Mouse (Mus musculus) midbrain, embryonic 10.5 days (tissue): ENCODE measurements around the gene Ell2. TPM values are rescaled to one million over a fixed set of nuclear protein-coding genes. Genes with fewer than 3 reads are reported as not detected.
"Not testable (repeated sequence)": the region's sequence is repeated elsewhere in the genome, so short reads cannot be mapped to it uniquely, and the experiment has no call there.

Source experiments
- DNase-seq: peaks from one replicate; pipeline ENCODE4 v3.0.0-alpha.2; 2017; ENCODE audit warnings: low spot score
- H3K27ac ChIP-seq: fragments of 300-500 bp; sonication (generic); replicated peaks from 2 replicates; pipeline ENCODE4 v1.5.1; 2016; ENCODE audit warnings: mild to moderate bottlenecking
- H3K27me3 ChIP-seq: fragments of 300-500 bp; sonication (generic); 2 replicates; pipeline ENCODE4 v1.6.1; 2016; ENCODE audit warnings: low read depth, mild to moderate bottlenecking; ENCODE audit not compliant: poor library complexity, severe bottlenecking
- H3K36me3 ChIP-seq: fragments of 300-500 bp; sonication (generic); 2 replicates; pipeline ENCODE4 v1.6.1; 2016; ENCODE audit warnings: mild to moderate bottlenecking, moderate library complexity
- H3K4me1 ChIP-seq: fragments of 300-500 bp; sonication (generic); 2 replicates; pipeline ENCODE4 v1.6.1; 2016
- H3K4me3 ChIP-seq: fragments of 300-500 bp; sonication (generic); 2 replicates; pipeline ENCODE4 v1.5.1; 2016; ENCODE audit warnings: mild to moderate bottlenecking, moderate library complexity
- H3K9me3 ChIP-seq: fragments of 300-500 bp; sonication (generic); replicated peaks from 2 replicates; pipeline ENCODE4 v1.6.1; 2016; ENCODE audit warnings: mild to moderate bottlenecking
- WGBS: fragments of 180-500 bp; shearing (Covaris S2); methylation state at CpG from one replicate; pipeline ENCODE4 v1.1.7; 2016; 5-methylcytosine and 5-hydroxymethylcytosine counted together
- polyA plus RNA-seq: library from polyadenylated mRNA; unstranded; fragments of >200 nt; fragmentation: Nextera tagmentation; extraction: Ambion mirVana; gene quantifications from 2 replicates; pipeline ENCODE4 v1.2.1, GENCODE M21; 2016

Ell2 gene
- 4.6 and 5.7 TPM in 2 replicates for polyA plus RNA-seq

GRCm38 (mm10) chr13:75706457-75706856 lies at the start of gene Ell2:
Gene Ell2 (plus strand): TSS chr13:75706757.
- H3K27me3 ChIP-seq, result peaks cover 16% of the 10 kb centered on the region
- WGBS, result 100% methylated on average over 1 of the region's 1 CpGs
- peak within 1 kb of the TSS; percentile 85 for H3K4me3 ChIP-seq
- no peaks in the 10 kb centered on the region for H3K9me3 ChIP-seq
- H3K4me1 ChIP-seq, result peaks cover 23% of the 10 kb centered on the region
- H3K36me3 ChIP-seq, result no peaks in the 10 kb centered on the region
- peak within 1 kb of the TSS; percentile 84 for H3K27ac ChIP-seq
- no peak for DNase-seq

- WGBS, result 30% methylated on average over 3 of the region's 3 CpGs
- H3K36me3 ChIP-seq, result no peaks in the 10 kb centered on the region
- H3K4me3 ChIP-seq, result no peak overlapping the region
- DNase-seq, result no peak
- H3K4me1 ChIP-seq, result no peaks in the 10 kb centered on the region
- no peaks in the 10 kb centered on the region for H3K27me3 ChIP-seq
- no peak overlapping the region for H3K27ac ChIP-seq
- H3K9me3 ChIP-seq, result no peaks in the 10 kb centered on the region
These were observed 21.1 kb upstream of the Ell2 start for GRCm38 (mm10) chr13:75685438-75685837.

- Histone ChIP-seq H3K36me3 (no peaks in the 10 kb centered on the region), H3K4me3 (no peak overlapping the region), H3K4me1 (no peaks in the 10 kb centered on the region), H3K9me3 (no peaks in the 10 kb centered on the region), H3K27me3 (no peaks in the 10 kb centered on the region), H3K27ac (no peak overlapping the region)
- no peak for DNase-seq
- WGBS, result 90% methylated on average over 4 of the region's 4 CpGs
These were observed 19.6 kb upstream of the Ell2 start for GRCm38 (mm10) chr13:75686995-75687394.

- Histone ChIP-seq H3K9me3 (no peaks in the 10 kb centered on the region), H3K27ac (no peak overlapping the region), H3K4me3 (no peak overlapping the region), H3K4me1 (no peaks in the 10 kb centered on the region), H3K36me3 (no peaks in the 10 kb centered on the region), H3K27me3 (no peaks in the 10 kb centered on the region)
- no peak for DNase-seq
These were observed 14.9 kb upstream of the Ell2 start for GRCm38 (mm10) chr13:75691625-75692024.

- no peaks in the 10 kb centered on the region for H3K4me1 ChIP-seq
- no peak overlapping the region for H3K4me3 ChIP-seq
These were observed 13.5 kb upstream of the Ell2 start for GRCm38 (mm10) chr13:75693081-75693480.

GRCm38 (mm10) chr13:75702814-75703213 lies 3.7 kb upstream of the Ell2 start:
- Histone ChIP-seq H3K27me3 (no peaks in the 10 kb centered on the region), H3K4me1 (no peaks in the 10 kb centered on the region), H3K9me3 (no peaks in the 10 kb centered on the region), H3K4me3 (no peak overlapping the region), H3K27ac (no peak overlapping the region), H3K36me3 (no peaks in the 10 kb centered on the region)
- no peak for DNase-seq
- WGBS, result 56% methylated on average over 5 of the region's 5 CpGs

More at GRCm38 (mm10) chr13:75693081-75693480, 13.5 kb upstream of the Ell2 start:
- H3K27me3 ChIP-seq, result no peaks in the 10 kb centered on the region
- DNase-seq, result no peak
- no peak overlapping the region for H3K27ac ChIP-seq
- no peaks in the 10 kb centered on the region for H3K9me3 ChIP-seq
- no peaks in the 10 kb centered on the region for H3K36me3 ChIP-seq

- Histone ChIP-seq H3K36me3 (no peaks in the 10 kb centered on the region), H3K27me3 (peaks cover 16% of the 10 kb centered on the region), H3K9me3 (no peaks in the 10 kb centered on the region), H3K27ac (peak overlapping the region; percentile 84), H3K4me3 (peak overlapping the region; percentile 85), H3K4me1 (peaks cover 23% of the 10 kb centered on the region)
- DNase-seq, result peak; percentile 91
- 8% methylated on average over 60 of the region's 64 CpGs for WGBS
These were observed 592 bp downstream of the Ell2 start for GRCm38 (mm10) chr13:75706882-75707816.

GRCm38 (mm10) chr13:75707821-75708636 lies 1.5 kb downstream of the Ell2 start:
- under 1% methylated on average over 83 of the region's 83 CpGs for WGBS
- Histone ChIP-seq H3K27ac (peak overlapping the region; percentile 84), H3K4me1 (peaks cover 23% of the 10 kb centered on the region), H3K27me3 (peaks cover 16% of the 10 kb centered on the region), H3K9me3 (no peaks in the 10 kb centered on the region), H3K36me3 (no peaks in the 10 kb centered on the region), H3K4me3 (peak overlapping the region; percentile 85)
- DNase-seq, result peak; percentile 69

- Histone ChIP-seq H3K9me3 (no peaks in the 10 kb centered on the region), H3K4me3 (peak overlapping the region; percentile 85), H3K27ac (peak overlapping the region; percentile 84), H3K36me3 (no peaks in the 10 kb centered on the region), H3K27me3 (peaks cover 16% of the 10 kb centered on the region), H3K4me1 (peaks cover 23% of the 10 kb centered on the region)
- 10% methylated on average over 8 of the region's 8 CpGs for WGBS
- no peak for DNase-seq
These were observed 2.1 kb downstream of the Ell2 start for GRCm38 (mm10) chr13:75708637-75709002.

- H3K4me1 ChIP-seq, result peaks cover 23% of the 10 kb centered on the region
- DNase-seq, result no peak
- peak overlapping the region; percentile 85 for H3K4me3 ChIP-seq
These were observed 2.6 kb downstream of the Ell2 start for GRCm38 (mm10) chr13:75709026-75709778.

GRCm38 (mm10) chr13:75710152-75710551 lies 3.6 kb downstream of the Ell2 start:
- no peak for DNase-seq
- peaks cover 23% of the 10 kb centered on the region for H3K4me1 ChIP-seq
- peak overlapping the region; percentile 85; the same call in 1 of the 2 replicates for H3K4me3 ChIP-seq
- WGBS, result 79% methylated on average over 6 of the region's 6 CpGs
- H3K27ac ChIP-seq, result no peak overlapping the region
- no peaks in the 10 kb centered on the region for H3K36me3 ChIP-seq
- H3K9me3 ChIP-seq, result no peaks in the 10 kb centered on the region
- peaks cover 16% of the 10 kb centered on the region for H3K27me3 ChIP-seq

More at GRCm38 (mm10) chr13:75709026-75709778, 2.6 kb downstream of the Ell2 start:
- Histone ChIP-seq H3K27me3 (peaks cover 16% of the 10 kb centered on the region), H3K27ac (no peak overlapping the region), H3K9me3 (no peaks in the 10 kb centered on the region), H3K36me3 (no peaks in the 10 kb centered on the region)
- WGBS, result 46% methylated on average over 4 of the region's 4 CpGs

- not testable (repeated sequence) for DNase-seq, H3K27ac ChIP-seq, H3K4me3 ChIP-seq, H3K36me3 ChIP-seq, H3K9me3 ChIP-seq
- peaks cover 23% of the 10 kb centered on the region for H3K4me1 ChIP-seq
- WGBS, result 90% methylated on average over 4 of the region's 4 CpGs
- H3K27me3 ChIP-seq, result peaks cover 16% of the 10 kb centered on the region
These were observed 5.0 kb downstream of the Ell2 start for GRCm38 (mm10) chr13:75711517-75711916.
